Mouse (Mus musculus): ENCODE data around the gene Mrps17. TPM values are rescaled to one million over a fixed set of nuclear protein-coding genes. Genes with fewer than 3 reads are reported as not detected.

Mrps17 gene
- polyA plus RNA-seq, 1 experiment: 95.0 TPM

DNA sequence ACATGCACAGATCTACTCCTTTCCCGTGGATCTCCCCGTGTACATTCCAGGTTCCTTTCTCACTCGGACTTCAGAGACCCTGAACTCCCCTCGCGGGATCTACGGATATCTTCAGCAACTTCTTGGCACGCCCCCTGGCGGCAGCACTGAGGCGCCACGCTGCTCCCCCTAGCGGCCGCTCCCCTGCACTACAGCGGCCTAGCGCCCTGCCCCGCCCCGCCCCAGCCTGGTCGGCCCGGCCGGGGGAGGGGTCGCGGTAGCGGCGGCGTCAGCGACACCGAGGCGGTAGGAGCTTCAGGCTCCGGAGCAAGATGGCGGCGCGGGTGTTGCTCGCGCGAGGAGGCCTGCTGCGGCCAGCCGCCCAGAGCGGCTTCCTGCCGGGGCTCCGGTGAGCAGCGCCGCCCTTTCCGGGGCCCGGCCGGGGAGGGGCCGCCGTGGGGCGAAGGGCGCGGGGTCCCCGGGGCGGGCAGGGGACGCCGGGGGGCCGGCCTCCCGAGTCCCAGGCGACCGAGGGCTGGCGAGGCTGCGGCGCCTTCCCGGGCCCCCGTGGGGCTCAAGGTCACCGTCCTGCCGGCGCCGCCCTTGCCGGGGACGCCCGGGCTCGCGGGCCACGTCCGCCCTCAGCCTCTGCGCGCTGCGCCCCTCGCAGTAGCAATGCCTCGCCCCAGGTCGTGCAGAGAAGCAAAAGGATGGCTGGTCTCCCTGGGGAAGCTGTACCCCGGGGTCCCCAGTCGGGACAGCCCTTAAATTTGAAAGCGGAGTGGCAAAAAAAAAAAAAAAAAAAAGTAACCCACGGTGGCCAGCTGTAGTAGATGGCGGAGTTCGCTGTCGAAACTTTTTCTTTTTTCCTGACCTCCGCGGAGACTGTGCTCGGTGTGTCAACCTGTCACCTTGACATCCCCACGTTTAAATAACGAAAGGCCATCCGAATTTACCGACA, 9.8 kb downstream of the Mrps17 start, which contains the start of gene Nipsnap2:
Nipsnap2 (plus strand) TSS at position 230 of the 940 bp plus-strand sequence.
- Histone ChIP-seq H3K27ac (replicated peaks; ENCODE audit: low read depth, low read length) (peak within 1 kb of the TSS; percentile 97), H3K4me1 (ENCODE audit: control insufficient read depth, insufficient read depth, insufficient read length, low read length) (peaks cover 15% of the 10 kb centered on the region; the same call in 1 of the 2 replicates), H3K4me3 (ENCODE audit: insufficient read depth, low read depth, low read length) (peak within 1 kb of the TSS; percentile 89)

DNA sequence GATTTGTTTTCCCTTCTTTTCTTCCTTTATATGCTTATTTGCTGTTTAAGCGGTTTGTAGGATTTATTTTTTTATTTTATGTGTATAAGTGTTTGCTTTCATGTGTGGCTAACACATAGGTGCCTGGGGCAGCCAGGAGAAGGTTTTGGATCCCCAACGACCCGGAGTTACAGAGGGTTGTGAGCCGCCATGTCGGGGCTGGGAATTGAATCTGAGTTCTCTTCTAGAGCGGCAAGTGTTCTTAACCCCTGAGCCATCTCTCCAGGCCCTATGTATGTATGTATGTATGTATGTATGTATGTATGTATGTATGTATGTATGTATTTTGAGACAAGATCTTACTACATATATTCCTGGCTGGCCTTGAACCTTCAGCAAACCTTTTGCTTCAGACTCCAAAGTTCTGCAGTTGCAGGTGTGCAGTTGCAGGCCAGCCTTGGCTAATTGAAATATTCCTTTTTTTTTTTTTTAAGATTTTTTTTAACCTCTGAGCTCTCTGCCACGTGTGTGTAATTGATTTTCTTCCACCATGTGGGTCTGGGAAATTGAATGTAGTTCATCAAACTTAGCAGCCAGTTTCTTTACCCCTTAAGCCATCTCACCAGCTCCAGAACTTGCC, 10.6 kb downstream of the Mrps17 start:
- Histone ChIP-seq H3K27ac (replicated peaks; ENCODE audit: low read depth, low read length) (peak overlapping the region; percentile 97), H3K4me3 (ENCODE audit: insufficient read depth, low read depth, low read length) (peak overlapping the region; percentile 89), H3K4me1 (ENCODE audit: control insufficient read depth, insufficient read depth, insufficient read length, low read length) (peaks cover 19% of the 10 kb centered on the region; the same call in 1 of the 2 replicates)

DNA sequence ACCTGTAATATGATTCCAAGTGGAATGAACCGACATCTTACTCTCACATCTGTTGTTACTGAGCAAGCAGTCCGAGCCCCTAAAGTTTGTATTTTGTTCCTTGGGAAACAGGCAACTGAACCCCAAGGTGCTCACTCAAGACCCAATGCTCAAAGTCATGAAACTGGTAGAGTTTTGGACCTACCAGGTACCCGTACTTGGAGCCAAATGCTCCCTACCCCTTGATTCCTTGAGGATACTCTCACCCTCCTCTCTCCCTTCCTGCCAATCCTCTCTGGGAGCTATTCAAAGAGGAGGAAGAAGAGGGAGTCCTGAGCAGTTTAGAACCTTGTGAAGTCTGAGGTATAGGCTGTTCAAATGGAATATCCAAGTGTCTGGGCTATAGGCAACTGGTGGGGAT, 11.5 kb downstream of the Mrps17 start:
- peaks cover 19% of the 10 kb centered on the region; the same call in 1 of the 2 replicates for H3K4me1 ChIP-seq (ENCODE audit: control insufficient read depth, insufficient read depth, insufficient read length, low read length)
- no peak overlapping the region for H3K27ac ChIP-seq (replicated peaks; ENCODE audit: low read depth, low read length)
- H3K4me3 ChIP-seq (ENCODE audit: insufficient read depth, low read depth, low read length): peak overlapping the region; percentile 89; the same call in 1 of the 2 replicates

DNA sequence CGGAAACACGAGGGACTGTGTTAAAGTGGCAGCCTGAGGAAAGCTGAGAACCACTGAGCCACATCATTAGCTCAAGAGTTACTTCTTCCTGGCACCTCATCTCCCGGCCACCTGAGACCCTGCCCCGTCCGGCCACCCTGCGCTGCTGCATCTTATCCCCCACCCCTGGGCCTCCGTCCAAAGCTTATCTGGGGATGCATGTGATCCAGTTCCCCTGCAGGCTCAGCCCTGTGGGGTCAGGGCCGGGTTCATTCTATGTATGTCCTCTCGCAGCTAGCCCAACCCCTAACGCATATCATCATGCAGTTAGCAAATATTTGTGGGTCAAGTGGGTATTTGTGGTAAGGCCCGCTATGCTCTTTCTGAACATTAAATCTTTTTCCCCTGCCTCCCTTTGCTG, 14.0 kb downstream of the Mrps17 start:
- Histone ChIP-seq H3K27ac (replicated peaks; ENCODE audit: low read depth, low read length) (no peak overlapping the region), H3K4me1 (ENCODE audit: control insufficient read depth, insufficient read depth, insufficient read length, low read length) (peaks cover 14% of the 10 kb centered on the region; the same call in 1 of the 2 replicates), H3K4me3 (ENCODE audit: insufficient read depth, low read depth, low read length) (no peak overlapping the region)

DNA sequence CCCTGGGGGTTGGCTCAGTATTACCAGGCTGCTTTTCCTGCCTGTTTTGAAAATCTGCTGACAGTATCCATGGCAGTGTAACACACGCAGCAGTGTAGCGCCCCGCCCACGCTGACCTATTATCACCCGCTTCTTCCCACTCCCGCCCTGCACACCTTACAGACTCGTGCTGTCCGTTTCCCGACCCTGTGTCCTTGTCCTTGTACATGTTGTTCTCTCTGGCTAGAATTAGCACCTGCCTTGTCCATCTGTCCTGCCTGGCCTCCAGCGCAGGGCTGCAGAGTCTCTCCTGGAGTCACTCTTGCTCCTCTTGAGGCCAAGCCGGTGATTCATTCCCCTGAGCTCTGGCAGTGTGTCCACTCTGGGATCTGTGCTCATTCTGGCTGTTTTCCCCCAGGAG, 15.0 kb downstream of the Mrps17 start:
- Histone ChIP-seq H3K4me3 (ENCODE audit: insufficient read depth, low read depth, low read length) (no peak overlapping the region), H3K27ac (replicated peaks; ENCODE audit: low read depth, low read length) (no peak overlapping the region)

DNA sequence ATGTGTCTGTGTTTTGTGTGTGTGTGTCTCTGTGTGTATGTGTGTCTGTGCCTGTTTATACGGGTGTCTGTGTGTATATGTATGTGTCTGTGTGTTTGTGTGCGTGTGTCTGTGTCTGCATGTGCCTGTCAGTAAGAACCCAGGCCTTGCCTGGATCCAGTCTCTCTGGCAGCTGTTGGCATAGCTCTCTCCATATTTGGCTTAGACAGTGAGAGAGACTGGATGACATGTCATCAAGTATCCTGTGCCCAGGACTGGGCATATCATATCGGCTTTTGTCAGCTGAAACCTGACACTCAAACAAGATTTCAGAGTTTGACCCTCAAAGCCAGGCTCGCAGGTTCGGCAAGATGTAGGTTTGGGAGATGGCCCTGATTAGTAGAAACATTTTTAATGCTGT, 15.7 kb downstream of the Mrps17 start:
- H3K27ac ChIP-seq (replicated peaks; ENCODE audit: low read depth, low read length): no peak overlapping the region
- no peak overlapping the region for H3K4me3 ChIP-seq (ENCODE audit: insufficient read depth, low read depth, low read length)
- H3K4me1 ChIP-seq (ENCODE audit: control insufficient read depth, insufficient read depth, insufficient read length, low read length): peaks cover 13% of the 10 kb centered on the region; the same call in 1 of the 2 replicates

More for the DNA sequence above, 15.0 kb downstream of the Mrps17 start:
- H3K4me1 ChIP-seq (ENCODE audit: control insufficient read depth, insufficient read depth, insufficient read length, low read length): peaks cover 13% of the 10 kb centered on the region; the same call in 1 of the 2 replicates

DNA sequence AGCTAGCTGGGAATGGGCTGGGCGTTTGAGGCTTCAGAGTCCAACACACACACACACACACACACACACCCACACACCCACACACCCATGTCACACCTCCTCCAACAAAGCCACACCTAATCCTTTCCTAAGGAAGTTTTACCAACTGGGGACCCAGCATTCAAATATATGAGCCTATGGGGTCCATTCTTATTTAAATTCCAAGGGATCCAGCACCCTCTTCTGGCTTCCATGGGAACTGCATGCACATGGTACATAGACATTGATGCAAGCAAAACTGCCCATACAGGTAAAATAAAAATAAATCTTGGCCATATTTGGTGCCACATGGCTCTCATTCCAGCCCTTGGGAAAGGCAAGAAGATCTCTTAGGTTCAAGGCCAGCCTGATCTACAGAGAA, 25.7 kb downstream of the Mrps17 start:
- Histone ChIP-seq H3K4me1 (ENCODE audit: control insufficient read depth, insufficient read depth, insufficient read length, low read length) (no peaks in the 10 kb centered on the region), H3K4me3 (ENCODE audit: insufficient read depth, low read depth, low read length) (no peak overlapping the region), H3K27ac (replicated peaks; ENCODE audit: low read depth, low read length) (no peak overlapping the region)

DNA sequence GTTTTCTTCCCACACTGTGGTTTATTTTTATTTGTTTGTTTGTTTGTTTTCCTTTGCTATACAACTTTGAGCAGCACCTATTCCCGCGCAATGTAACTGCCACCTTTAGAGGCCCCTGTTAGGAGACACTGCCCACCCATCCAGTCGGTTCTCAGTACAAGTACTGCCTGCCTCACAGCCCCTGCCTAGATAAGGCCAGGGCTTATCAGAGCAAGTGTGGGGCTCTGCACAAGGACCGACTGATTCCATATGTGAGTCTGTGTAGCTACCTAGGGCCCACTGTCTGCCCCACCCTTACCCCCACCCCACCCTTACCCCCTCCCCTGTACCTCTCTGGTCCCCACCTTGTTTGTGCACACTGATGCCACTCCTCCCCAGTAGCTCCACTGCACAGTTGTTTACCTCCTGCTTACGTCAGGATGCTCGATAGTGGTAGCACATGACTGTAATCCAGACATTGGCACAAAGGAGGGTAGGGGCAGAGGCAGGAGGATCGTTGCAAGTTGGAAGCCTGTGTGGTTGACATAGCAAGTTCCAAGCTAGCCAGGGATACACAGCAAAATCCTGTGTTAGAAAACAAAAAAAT, 27.7 kb downstream of the Mrps17 start:
- Histone ChIP-seq H3K27ac (replicated peaks; ENCODE audit: low read depth, low read length) (no peak overlapping the region), H3K4me1 (ENCODE audit: control insufficient read depth, insufficient read depth, insufficient read length, low read length) (no peaks in the 10 kb centered on the region), H3K4me3 (ENCODE audit: insufficient read depth, low read depth, low read length) (no peak overlapping the region)

DNA sequence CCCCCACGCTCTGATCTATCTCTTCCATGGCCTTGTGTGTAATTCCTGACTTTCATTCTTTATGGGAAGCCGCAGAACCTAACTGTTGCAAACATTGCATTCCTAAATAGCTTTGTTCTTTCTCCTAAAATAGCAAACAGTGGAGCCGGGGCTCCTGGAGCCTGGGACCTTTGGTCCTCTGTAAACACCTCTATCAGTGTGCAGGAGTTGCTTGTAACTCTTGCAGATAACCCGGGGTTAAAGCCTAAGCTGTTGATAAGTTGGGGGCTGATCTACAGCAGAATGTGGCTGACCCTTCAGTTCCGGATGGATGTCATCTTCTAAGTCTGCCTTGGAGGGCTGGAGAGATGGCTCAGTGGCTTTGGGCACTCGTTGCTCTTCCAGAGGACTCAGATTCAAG, 28.8 kb downstream of the Mrps17 start:
- H3K27ac ChIP-seq (replicated peaks; ENCODE audit: low read depth, low read length): no peak overlapping the region
- H3K4me1 ChIP-seq (ENCODE audit: control insufficient read depth, insufficient read depth, insufficient read length, low read length): no peaks in the 10 kb centered on the region
- H3K4me3 ChIP-seq (ENCODE audit: insufficient read depth, low read depth, low read length): no peak overlapping the region

DNA sequence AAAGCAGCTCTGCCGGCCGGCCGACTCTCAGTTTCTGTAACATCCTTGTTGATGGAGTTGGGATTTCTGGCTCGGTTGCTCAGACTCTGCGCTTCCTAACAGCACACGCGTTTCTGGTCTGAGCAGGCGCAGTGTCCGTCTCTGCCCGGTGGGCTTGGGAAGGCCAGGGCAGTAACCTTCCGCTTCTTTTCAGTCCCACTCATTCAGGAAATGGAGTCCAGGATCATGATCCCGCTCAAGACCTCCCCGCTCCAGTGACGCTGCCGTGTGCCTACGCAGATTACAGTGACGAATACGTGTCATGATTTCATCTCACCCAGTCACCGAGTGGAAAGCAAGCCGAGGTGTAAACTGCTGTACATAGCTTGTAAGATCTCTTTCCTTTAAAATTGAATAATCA, 41.6 kb downstream of the Mrps17 start:
- no peak overlapping the region for H3K27ac ChIP-seq (replicated peaks; ENCODE audit: low read depth, low read length)
- no peak overlapping the region for H3K4me3 ChIP-seq (ENCODE audit: insufficient read depth, low read depth, low read length)

DNA sequence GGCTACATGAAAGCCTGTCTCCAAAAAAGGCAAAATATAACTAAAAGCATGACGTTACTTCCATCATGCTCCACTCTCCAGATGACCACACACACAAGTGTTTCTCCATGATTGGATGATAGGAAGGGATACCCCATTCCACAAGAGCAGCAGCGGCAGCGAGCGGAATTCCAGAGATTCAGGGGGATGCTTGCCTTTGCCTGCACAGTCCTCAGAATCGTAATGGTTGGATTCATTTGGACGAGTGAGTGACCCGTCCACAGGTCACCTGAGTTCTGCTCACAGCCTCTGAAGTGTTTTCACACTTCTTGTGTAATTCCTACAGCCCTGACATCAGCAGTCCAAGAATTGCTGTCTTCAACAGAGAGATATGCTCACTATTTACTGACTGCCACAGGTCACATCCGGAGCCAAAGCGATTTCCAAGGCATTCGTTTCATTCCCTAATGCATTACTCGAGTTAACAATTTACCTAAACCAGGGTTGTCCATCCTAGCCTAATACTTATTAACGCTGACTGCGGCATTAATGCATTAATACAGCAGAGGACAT, 44.7 kb downstream of the Mrps17 start:
- peaks cover 2% of the 10 kb centered on the region; the same call in 1 of the 2 replicates for H3K4me1 ChIP-seq (ENCODE audit: control insufficient read depth, insufficient read depth, insufficient read length, low read length)
- no peak overlapping the region for H3K4me3 ChIP-seq (ENCODE audit: insufficient read depth, low read depth, low read length)
- H3K27ac ChIP-seq (replicated peaks; ENCODE audit: low read depth, low read length): no peak overlapping the region

More for the DNA sequence above, 41.6 kb downstream of the Mrps17 start:
- H3K4me1 ChIP-seq (ENCODE audit: control insufficient read depth, insufficient read depth, insufficient read length, low read length): peaks cover 2% of the 10 kb centered on the region; the same call in 1 of the 2 replicates

DNA sequence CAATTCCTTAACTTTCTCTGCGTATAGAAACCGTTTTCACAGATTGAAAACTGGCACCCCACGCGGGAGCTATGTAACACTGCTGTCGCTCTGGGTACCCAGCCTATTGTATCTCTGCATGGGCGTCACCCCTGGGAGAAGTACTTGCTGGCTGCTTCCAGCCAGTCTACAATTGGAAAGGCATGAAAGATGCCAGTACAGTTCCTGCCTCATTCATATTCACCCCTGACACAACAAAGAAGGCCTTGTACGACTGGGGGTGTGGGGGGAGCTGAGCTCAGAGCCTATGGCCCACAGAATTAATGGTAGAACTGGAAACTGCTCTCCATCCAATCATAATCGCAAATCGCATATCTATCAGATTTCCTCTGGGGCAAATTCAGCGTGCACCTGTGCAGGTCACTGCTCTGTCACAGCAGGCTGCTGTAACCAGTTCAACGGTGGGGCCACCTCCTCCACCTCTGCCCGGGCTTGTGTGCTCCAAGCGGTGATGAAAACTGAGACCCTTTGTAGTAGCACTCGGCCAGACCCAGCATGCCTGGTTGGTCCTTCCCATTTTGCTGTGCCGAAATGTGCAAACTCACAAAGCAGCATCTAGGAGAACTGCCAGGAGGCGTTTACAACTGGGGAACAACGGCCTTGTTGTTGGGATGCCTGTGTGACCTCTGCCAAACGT, 46.7 kb downstream of the Mrps17 start:
- peaks cover 2% of the 10 kb centered on the region; the same call in 1 of the 2 replicates for H3K4me1 ChIP-seq (ENCODE audit: control insufficient read depth, insufficient read depth, insufficient read length, low read length)
- H3K27ac ChIP-seq (replicated peaks; ENCODE audit: low read depth, low read length): no peak overlapping the region
- no peak overlapping the region for H3K4me3 ChIP-seq (ENCODE audit: insufficient read depth, low read depth, low read length)

DNA sequence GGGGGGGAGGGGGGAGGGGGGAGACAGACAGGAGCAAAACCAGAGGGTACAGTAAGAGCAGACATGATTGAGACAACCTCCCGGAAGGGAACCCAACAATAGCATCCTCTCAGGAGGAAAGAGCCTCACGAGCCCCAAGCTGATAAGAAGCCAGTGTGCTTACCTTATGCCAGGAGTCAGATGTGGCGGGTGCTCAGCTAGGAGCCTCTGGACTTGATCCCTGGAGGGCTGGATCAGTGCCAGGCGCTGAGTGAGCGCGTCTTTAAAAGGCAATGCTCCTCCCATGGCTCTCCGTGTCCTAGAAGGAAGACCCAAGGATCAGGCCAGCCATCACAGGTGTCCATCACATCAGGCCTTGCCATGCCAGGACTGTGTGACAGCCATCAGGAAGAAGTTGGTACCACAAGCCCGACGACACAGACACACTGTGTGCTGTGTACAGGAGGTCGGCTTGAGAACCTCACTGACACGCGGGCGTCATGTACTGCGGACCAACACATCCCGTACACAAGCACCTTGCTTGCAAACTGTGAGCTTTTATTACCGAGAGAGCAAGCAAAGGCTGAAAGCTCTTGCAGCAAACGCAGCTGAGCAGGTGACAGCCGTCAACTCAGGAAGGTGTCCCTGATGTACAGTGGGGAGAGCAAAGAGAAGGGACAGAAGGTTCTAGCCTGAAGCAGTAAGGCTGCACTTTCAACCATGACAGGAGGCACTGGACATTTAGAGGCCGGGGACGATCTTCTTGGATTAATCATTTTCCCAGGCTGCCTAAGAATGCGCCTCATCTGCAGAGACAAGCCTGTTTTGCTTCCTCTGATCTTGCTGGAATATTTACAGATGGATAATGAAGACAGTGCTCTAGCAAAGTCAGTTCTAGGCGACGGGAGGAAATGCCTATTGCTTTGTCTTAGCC, 55.4 kb downstream of the Mrps17 start:
- Histone ChIP-seq H3K4me3 (ENCODE audit: insufficient read depth, low read depth, low read length) (no peak overlapping the region), H3K27ac (replicated peaks; ENCODE audit: low read depth, low read length) (no peak overlapping the region), H3K4me1 (ENCODE audit: control insufficient read depth, insufficient read depth, insufficient read length, low read length) (no peaks in the 10 kb centered on the region)
